Mouse (Mus musculus) spleen, postnatal 4 days (tissue): ENCODE measurements at regions not wholly inside any gene's neighbourhood (a gene's known extent, or its start where the extent isn't known, plus 50 kb on each side); places are given as distances from the start of the nearest gene placed in this dataset.

ENCODE experiments used
- DNase-seq, 2 experiments: peaks; one replicate each; pipeline ENCODE4 v3.0.0; 2022; ENCODE audit warnings: low spot score in 2 of 2

GRCm38 (mm10) chr17:45341573-45341972, 92.0 kb downstream of the Cdc5l start:
- DNase-seq: no peak

- no peak for DNase-seq
These were observed 92.7 kb downstream of the Cdc5l start for GRCm38 (mm10) chr17:45340851-45341250.

GRCm38 (mm10) chr17:45339226-45339625, 94.3 kb downstream of the Cdc5l start:
- DNase-seq: no peak

GRCm38 (mm10) chr17:45338086-45338485, 95.5 kb downstream of the Cdc5l start:
- DNase-seq: no peak

GRCm38 (mm10) chr17:45335586-45336151, 97.9 kb downstream of the Cdc5l start:
- DNase-seq: no peak

GRCm38 (mm10) chr17:45334732-45335381, 98.7 kb downstream of the Cdc5l start:
- no peak for DNase-seq

- DNase-seq: no peak
These were observed 101.2 kb downstream of the Cdc5l start for GRCm38 (mm10) chr17:45332321-45332720.

GRCm38 (mm10) chr17:45329241-45329640, 104.3 kb downstream of the Cdc5l start:
- DNase-seq: no peak

GRCm38 (mm10) chr17:45326726-45327125, 106.8 kb downstream of the Cdc5l start:
- DNase-seq: no peak

GRCm38 (mm10) chr17:45326173-45326572, 107.4 kb downstream of the Cdc5l start:
- DNase-seq: no peak

- DNase-seq: no peak
These were observed 110.7 kb downstream of the Cdc5l start for GRCm38 (mm10) chr17:45322842-45323241.

- no peak for DNase-seq
These were observed 113.5 kb downstream of the Cdc5l start for GRCm38 (mm10) chr17:45320074-45320473.

- no peak for DNase-seq
These were observed 115.1 kb downstream of the Cdc5l start for GRCm38 (mm10) chr17:45318211-45319076.

GRCm38 (mm10) chr17:45312510-45313266, 120.8 kb downstream of the Cdc5l start:
- no peak for DNase-seq

GRCm38 (mm10) chr17:45306506-45306905, 127.0 kb downstream of the Cdc5l start:
- no peak for DNase-seq

GRCm38 (mm10) chr17:45303183-45303582, 130.4 kb downstream of the Cdc5l start:
- no peak for DNase-seq

- peak in 1 of 2 experiments; percentile 34 for DNase-seq
These were observed 135.2 kb downstream of the Cdc5l start for GRCm38 (mm10) chr17:45298355-45298754.

GRCm38 (mm10) chr17:45297860-45298259, 135.7 kb downstream of the Cdc5l start:
- no peak for DNase-seq

GRCm38 (mm10) chr17:45296363-45296762, 137.2 kb downstream of the Cdc5l start:
- no peak for DNase-seq

GRCm38 (mm10) chr17:45294886-45295285, 138.7 kb downstream of the Cdc5l start:
- DNase-seq: no peak

GRCm38 (mm10) chr17:45294256-45294865, 139.2 kb downstream of the Cdc5l start:
- DNase-seq: peak in 1 of 2 experiments; percentile 14

- no peak for DNase-seq
These were observed 140.7 kb downstream of the Cdc5l start for GRCm38 (mm10) chr17:45292883-45293282.
